Mouse (Mus musculus) bone marrow, adult 2 months (tissue): ENCODE results near the gene Mutyh.

Experiments used
- CTCF ChIP-seq: fragments of 200-500 bp; IDR thresholded peaks from 2 replicates; pipeline ENCODE4 v1.5.1; 2011; ENCODE audit warnings: low read length, control low read depth; ENCODE audit not compliant: control insufficient read depth, insufficient read depth
- POLR2A ChIP-seq: fragments of 200-500 bp; IDR thresholded peaks from 2 replicates; pipeline ENCODE4 v1.6.1; 2011; ENCODE audit warnings: low read depth, mild to moderate bottlenecking, control low read depth, low read length, borderline replicate concordance; ENCODE audit not compliant: control insufficient read depth

DNA sequence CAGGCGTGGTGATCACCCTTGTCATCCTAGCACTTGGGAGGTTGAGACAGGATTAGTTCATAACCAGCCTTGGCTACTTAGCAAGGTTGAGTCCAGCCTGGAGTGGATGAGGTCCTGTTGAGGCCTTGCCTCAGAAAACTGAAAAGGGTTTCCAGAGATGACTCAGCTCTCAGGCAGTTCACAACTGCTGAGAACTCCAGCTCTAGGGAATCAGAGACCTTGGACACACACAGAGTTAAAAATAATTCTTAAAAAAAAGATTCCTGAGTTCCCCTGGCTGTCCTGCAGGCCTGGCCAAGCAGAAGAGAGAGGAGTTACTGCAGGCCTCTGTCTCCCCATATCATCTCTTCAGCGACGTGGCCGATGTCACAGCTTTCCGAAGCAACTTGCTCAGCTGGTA is 7.8 kb downstream of the Mutyh start:
- TF ChIP-seq CTCF = no peak
- TF ChIP-seq POLR2A = no peak
